Mouse (Mus musculus): ENCODE results near the gene Gjc1. TPM values are rescaled to one million over a fixed set of nuclear protein-coding genes. Genes with fewer than 3 reads are reported as not detected.

Gene Gjc1
- 10 to 100 TPM; 12.0 to 16.4 TPM for total RNA-seq (2021)
- long read RNA-seq, experiment 1, transcript Gjc1-201 (3 exons, 1,903 nt), result major isoform, 6 of 12 reads
- long read RNA-seq, experiment 1, partial matches to known transcripts, result 0 of 12 reads
- long read RNA-seq, experiment 1, other reads (novel, unspliced or antisense), result 4 of 12 reads
- long read RNA-seq, experiment 2, transcript Gjc1-201 (3 exons, 1,903 nt), result major isoform, 25 of 37 reads
- long read RNA-seq, experiment 2, partial matches to known transcripts, result 0 of 37 reads
- long read RNA-seq, experiment 2, other reads (novel, unspliced or antisense), result 7 of 37 reads

DNA sequence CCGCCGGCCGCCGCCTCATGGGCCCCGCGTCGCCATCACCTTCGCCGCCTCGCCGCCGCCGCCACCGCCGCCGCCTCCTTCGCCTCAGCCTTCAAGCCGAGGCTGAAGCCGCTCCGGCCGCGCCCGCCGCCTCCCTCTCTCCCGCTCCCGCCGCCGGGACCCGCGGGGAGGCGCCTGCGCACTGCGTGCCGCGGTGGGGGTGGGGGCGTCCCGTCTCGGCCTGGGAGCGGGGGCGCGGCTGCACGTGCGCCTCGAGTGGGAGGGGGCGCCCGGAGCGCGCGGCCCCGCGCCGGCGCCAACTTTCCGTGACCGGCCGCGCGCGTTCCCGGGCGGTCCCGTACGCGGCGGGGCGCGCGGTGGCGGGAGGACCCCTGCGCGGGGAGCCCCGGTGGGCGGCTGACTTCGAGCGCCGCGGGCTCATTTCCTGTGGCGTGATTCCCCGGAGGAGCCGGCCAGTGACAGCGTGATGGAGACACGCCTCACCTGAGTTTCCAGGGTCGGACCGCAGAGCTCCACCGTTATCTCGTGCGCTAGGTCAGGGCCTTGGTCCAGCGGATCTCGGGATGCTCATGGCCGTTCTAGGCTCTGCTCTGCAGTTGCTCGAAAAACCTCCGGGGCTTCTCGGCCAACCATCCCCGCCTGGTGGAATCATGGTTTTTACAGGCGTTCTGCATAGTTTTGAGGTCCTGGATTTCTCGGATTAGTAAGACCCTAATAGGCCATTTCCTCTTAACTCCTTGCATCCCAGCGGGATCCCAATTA is at the start of gene Gjc1:
Gene Gjc1 (minus strand): TSS at position 680 of the 762 bp plus-strand sequence.
- peak; percentile 70 to 79 for DNase-seq (ENCODE audit: low spot score in 2 of 2)

DNA sequence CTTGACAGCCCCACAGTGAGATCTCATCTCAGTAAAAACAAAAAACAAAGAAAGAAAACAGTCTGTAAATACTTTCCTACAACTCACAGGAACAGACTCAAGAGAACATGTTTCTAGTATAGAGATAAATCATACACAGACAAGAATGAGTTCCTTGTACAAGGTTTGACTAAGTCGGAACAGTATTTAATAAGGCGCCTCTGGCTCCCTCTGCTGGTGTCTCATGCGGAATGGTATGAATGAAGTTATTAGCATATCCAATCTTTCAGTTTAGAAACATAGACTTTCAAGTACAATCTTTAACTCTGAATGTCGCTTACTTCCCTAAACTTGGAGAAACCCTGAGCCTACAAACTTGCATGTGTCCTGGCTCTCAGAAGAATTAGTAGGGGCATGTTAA is 44.8 kb upstream of the Gjc1 start:
- DNase-seq (ENCODE audit: low spot score in 2 of 2), result peak; percentile 56 to 66

DNA sequence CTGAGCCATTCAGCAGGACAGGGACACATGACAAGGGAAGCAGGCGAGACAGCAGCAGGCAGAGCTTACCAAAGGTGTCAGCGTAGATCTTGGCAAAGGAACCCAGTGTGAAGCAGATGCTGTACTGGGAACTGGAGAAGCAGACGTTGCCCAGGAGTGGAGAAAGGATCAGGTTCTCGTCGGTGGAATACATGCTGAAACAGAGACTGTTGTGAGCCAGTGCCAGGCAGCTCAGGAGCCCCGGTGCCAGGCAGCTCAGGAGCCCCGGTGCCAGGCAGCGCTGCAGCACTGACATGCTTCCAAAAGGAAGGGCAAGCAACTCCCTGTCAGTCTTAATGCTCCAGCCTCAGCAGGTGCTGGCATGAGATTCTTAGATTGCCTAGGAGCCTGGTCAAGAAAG is 40.4 kb upstream of the Gjc1 start:
- DNase-seq (ENCODE audit: low spot score in 2 of 2), result no peak

DNA sequence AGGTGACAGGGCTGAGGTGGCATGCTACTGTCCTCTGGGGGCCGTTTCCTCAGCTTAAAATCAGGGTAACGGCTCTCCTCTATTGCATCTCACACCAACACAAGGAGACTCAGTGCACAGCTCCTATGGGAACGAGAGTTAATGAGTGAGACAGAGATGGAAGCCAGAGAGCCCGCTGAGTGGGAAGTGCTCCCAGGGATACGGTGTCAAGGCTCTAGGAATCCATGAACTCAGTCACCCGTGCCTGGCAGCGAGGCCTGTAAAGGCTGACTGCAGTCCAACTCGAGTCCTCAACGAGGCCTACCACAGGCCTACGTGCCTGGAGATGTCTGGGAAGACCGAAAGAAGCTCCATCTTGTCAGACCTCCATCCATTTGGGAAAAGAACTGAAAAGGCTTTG is 39.5 kb upstream of the Gjc1 start:
- DNase-seq (ENCODE audit: low spot score in 2 of 2), result no peak

DNA sequence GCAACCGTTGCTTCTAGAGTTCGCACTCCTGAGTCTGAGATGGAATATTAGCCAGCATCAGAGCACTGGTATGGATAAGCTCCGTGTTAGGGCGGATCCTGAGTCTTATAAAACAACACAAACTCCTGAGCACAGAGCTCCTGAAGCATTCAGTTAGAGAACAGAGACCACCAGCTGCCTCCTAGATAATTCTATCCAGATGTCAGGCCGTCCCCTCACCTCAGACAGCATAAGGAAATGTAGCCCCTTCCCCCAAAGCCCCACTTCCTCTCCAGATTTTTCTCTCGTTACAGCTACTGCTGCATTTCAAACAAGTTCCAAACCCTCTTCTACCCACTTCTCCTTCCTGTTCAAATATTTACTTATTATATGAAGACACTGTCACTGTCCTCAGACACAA is 36.4 kb upstream of the Gjc1 start:
- no peak for DNase-seq (ENCODE audit: low spot score in 2 of 2)

DNA sequence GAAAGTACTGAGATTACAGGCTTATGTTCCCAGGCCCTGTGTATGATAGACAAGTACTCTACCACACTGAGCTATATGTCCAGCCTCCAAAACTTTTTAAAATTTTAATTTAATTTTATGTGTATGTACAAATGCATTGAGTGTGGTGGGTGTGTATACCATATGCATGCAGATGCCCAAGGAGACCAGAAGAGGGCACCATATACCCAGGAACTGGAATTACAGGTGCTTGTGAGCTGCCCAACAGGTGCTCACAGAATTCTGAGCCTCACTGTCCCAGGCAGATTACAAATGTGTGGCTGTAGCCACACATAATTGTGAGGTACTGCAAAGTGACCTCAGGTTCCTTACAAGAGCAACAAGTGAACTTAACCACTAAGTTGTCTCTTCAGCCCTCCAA is 34.3 kb upstream of the Gjc1 start:
- no peak for DNase-seq (ENCODE audit: low spot score in 2 of 2)

DNA sequence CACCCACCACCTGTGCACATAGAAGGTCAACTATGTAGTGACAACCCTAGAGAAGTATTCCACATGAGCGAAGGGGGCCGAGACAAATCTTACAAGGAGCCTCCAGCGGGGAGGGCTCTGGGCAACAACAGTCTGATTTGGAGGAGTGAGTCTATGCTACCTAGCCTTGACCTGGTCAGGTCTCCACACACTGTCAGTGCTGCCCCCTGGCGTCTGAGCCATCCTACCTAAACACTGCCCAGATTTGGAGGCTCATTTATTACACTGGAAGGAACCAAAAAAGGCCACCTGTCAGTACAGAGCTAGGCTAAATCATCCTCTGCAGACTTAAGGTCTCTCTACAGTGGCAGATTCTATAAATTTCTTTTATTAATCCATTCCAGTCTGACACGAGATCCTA is 32.4 kb upstream of the Gjc1 start:
- peak; percentile 76 to 80 for DNase-seq (ENCODE audit: low spot score in 2 of 2)

DNA sequence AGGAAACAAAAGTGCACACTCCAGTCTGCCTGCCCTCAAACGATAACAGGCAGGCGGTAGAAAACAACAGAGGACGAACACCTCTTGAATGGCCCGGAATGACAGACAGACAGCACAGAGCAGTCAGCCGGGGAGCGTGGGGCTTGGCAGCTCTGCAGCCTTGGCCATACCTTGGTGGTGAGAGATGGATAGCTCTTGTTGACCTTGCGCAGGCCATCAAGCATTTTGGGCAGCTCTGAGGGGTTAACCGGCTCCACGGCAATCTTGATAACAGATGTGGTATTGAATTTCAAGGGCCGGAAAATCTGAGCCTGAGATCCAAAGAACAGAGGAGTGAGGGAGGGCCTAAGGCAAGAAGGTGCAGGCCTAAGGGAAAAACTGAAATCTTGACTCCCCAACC is 26.4 kb upstream of the Gjc1 start:
- DNase-seq (ENCODE audit: low spot score in 2 of 2), result no peak

DNA sequence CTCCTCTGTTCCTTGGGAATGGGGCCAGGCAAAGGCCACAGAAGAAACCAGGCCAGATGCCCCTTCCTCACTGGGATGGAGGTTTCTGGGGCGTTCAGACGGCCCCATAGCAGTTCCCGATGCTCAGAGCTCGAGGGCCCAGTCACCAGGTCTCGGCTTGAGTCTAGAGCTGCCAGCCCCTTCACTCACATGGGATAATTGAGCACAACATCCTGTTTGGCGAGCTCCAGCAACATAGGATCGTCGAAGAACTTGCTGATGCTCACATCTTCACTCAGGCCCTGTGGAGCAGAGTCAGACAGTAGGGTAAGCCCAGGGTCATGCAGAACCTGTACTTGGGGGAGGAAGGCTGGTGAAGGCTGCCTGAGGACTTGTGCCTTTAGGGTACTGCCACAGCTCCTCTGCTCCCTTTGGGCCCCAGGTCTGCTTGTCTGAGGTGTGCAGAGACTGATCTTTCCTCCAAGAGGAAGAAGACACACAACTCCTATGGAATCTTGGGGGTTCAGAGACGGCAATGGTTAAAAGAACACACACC is 19.2 kb upstream of the Gjc1 start:
- no peak for DNase-seq (ENCODE audit: low spot score in 2 of 2)

DNA sequence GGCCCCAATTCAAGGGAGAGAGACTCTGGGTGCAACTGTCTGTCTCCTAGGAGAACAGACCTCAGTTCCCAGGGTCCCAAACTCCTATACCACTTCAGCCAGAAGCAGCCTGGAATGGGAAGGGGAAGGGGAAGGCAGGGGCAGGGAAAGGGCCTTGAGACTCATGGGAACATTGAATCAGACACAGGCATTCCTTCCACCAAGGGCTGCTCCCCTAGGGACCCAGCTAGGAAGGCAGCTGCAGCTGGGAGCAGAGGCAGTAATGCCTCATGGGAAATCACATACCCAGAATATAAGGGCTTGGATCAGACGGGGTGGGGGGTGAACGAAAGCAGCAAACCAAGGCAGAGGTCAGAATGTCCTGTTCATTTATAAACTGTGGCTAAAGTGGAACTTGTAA is 18.6 kb upstream of the Gjc1 start:
- DNase-seq (ENCODE audit: low spot score in 2 of 2), result no peak

DNA sequence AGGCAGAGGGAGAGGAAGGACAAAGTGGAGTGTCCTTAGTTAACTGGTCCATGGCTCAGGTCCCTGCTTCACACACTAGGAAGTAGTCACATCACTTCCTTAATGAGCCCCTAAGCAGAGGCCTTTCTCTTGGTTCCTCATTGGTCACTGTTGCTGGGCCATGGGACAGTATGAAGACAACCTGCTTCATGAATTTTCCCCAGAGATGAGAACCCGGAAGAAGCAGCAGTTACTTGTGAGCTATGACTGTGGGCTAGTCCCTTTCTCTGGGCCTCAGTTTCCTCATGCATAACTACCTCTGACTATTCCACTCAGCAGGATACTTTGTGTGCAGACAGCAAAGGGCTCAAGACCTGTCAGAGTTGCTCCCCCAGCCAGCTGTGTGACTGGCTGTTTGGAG is 17.9 kb upstream of the Gjc1 start:
- no peak for DNase-seq (ENCODE audit: low spot score in 2 of 2)

DNA sequence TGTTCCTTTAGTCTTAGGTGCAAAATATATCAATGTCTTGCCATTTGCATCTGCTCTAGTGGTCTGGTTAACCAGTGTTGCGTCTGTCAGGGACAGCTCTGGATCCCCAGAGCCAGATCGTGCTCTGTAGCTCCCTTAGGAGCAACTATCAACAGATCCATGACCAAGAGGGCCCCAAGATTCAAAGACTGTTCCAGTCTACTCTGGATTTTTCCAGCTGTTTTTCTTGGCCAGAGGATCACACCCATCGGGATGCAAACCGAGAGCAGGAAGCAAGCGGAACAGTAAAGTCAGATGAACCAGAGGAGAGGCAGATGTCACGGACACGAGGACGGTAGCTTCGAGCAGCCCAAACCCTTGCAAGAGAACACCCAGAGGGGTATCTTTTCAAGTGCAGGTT is 16.6 kb upstream of the Gjc1 start:
- DNase-seq (ENCODE audit: low spot score in 2 of 2), result no peak

DNA sequence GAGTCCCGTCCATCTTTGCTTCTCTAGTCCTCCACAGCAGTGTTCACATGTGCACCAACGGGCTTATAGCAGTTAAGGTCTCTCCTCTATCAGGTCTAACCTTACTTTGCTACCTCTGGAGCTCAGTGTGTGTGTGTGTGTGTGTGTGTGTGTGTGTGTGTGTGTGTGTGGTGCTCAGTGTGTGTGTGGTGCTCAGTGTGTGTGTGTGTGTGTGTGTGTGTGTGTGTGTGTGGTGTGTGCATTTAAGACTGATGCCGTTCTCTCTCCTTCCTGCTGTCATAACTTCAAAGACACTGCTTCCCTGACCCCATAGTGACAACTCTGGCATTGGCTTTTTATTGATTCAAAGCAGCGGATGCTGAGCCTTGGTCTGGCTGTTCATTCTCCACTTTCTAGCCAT is 16.0 kb upstream of the Gjc1 start, which contains the start of gene Higd1b:
Gene Higd1b (plus strand): TSS at position 301 of the 400 bp plus-strand sequence.
- no peak for DNase-seq (ENCODE audit: low spot score in 2 of 2)

DNA sequence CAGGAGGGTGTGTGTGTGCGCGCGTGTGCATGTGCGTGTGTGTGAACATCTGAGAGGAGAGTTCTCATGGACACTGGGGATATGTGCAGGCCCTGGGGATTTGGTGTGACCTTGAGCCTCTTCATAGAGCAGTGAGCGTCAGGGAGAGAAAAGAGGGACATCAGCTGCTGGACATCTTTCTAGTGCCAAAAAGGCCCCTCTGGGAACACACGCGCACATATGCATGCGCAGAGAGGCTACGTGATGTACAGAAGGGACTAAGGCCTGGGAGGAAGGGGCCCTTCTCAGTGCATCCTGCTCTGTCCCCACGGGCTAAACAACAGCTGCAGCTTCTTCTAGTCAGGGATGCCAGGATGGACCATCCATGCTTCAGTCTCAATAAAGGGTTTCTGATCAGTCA is 14.7 kb upstream of the Gjc1 start:
- no peak for DNase-seq (ENCODE audit: low spot score in 2 of 2)

DNA sequence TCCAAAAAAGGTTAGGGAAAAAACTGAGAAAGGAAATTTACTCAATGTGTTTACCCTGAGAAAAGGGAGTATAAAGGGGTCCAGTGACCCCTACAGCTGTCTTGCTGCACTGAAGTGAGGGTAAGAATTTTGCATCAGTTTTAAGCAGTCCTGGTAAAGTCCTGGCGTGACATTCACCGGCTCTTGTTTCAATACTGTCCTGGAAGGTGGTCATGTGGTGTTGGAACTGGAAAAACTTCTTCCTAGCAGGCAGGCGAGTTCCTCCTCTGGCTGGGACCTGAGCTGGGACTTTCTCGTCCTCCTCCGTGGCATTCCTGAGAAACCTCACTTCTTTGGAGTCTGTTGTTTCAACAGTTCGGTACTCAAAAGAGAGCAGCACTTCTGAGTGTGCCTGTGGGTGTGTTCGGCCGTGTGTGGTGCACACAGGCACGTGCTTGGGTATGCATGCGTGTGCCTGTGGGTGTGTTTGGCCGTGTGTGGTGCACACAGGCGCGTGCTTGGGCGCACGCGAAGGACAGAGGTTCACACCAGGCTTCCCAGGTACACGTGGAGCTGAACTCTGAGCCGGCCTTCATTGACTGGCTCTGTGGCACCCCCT is 13.3 kb upstream of the Gjc1 start:
- DNase-seq (ENCODE audit: low spot score in 2 of 2), result no peak

DNA sequence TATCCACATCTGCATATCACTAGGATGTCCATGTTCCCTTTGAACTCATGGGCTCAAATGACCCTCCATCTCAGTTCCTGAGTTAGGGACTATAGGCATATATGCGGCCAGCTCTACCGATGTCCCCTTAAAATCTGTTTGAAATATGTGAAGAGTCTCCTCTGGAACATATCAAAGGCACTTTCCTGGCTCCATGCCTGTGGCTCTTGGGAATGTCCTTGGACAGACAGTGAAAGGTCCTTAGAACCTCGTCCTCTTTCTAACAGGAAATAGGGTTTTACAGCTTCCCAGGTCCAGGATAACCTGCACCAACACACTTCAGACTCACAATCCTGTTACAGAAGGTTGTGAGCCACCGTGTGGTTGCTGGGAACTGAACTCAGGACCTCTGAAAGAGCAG is 10.8 kb upstream of the Gjc1 start:
- peak in 1 of 2 experiments; percentile 35 for DNase-seq (ENCODE audit: low spot score in 2 of 2)

DNA sequence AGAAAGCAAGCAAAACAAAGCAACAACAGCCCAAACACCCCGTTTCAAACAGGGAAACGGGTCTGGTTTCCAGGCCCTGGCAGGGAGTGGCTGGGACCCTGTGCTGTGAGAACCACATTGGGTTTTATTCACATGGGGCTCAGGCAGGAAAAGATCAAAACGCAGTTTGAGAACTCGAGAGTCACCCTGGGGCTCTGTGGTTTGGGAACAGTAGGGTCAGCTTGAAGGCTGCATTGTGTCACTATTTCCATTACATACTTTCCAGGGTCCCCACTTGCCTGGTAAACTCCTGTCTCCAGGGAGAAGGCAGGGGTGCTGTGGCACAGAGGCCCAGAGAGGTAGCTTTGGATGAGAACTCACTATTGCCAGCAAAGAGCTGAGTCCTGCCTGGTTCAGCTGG is 7.6 kb upstream of the Gjc1 start:
- DNase-seq (ENCODE audit: low spot score in 2 of 2), result no peak

DNA sequence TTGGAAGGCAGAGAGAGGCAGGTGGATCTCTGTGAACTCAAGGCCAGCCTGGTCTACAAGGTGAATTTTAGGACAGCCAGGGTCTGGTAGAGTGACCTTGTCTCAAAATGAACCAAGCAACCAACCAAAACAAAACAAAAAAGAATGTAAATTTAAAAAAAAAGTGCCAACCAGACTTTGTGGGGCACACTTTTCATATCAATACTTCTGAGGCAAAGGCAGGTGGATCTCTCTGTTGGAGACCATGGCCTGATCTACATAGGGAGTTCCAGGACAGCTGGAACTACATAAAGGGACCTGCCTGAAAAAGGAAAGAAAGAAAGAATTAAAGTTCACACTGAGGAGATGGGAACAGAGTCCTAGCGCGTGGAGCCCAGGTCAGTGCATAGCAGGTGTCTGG is 7.0 kb upstream of the Gjc1 start:
- DNase-seq (ENCODE audit: low spot score in 2 of 2), result no peak

DNA sequence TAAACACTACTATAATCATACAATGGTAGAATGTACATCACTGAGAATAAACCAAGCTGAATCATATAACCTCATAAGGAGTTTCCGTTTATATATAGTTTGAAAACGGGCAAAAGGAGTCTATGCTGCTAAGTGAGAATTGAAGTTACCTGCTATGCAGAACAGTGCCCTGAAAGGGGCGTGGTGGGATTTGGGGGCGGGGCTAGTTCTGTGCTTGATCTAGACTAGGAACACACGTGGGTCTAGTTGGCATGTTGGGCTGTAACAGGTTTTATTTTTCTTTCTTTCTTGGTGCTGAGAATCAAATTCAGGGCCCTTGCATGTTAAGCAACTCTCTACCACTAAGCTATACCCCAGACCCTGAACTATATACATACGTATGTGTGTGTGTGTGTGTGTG is 1.7 kb upstream of the Gjc1 start:
- no peak for DNase-seq (ENCODE audit: low spot score in 2 of 2)

DNA sequence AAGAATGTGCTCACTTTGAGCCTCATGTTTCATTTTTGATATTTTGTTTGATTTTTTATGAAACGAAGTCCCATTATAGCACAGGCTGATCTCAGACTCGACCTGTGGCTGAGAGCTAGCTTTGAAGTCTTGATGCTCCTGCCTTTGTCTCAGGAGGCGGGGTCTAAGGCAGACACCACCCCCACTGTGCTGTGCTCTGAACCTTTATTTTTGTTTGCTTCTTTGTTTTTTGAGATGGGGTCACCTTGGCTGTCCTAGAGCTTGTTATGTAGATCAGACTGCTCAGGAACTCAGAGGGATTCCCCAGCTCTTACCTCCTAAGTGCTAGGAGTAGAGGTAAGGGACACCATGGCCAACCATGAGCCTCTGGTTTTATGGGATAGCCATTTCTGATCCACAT is 932 bp upstream of the Gjc1 start:
- DNase-seq (ENCODE audit: low spot score in 2 of 2), result no peak

DNA sequence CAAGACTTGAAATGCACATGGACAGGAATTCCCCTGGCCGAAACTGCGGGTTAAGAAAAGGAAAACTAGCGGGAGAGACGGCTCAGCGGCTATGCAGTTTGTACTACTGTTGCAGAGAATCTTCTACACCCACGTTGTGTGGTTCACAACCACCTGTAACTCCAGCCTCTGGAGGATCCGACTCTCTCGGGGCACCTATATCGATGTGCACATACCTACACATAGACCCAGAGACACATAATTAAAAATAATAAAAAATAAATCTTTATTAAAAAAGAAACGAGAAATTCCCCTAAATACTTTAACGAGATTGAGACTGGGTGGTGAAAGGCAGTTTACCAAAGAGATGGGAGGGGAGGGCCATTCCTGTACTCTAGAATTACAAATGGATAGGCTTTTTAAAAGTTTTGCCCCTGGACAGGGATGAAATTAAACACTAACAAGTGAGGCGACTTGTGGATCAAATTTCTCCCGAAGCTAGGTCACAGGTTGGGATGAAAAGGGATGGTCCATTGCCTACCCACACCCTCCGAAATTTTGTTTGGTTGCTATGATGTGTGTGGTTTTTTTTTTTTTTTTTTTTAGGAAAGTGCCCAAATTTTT is 384 bp upstream of the Gjc1 start:
- DNase-seq (ENCODE audit: low spot score in 2 of 2), result no peak
